Comparison of ENCODE assay signal across 10 mouse cellular contexts in the genomic region with DNA sequence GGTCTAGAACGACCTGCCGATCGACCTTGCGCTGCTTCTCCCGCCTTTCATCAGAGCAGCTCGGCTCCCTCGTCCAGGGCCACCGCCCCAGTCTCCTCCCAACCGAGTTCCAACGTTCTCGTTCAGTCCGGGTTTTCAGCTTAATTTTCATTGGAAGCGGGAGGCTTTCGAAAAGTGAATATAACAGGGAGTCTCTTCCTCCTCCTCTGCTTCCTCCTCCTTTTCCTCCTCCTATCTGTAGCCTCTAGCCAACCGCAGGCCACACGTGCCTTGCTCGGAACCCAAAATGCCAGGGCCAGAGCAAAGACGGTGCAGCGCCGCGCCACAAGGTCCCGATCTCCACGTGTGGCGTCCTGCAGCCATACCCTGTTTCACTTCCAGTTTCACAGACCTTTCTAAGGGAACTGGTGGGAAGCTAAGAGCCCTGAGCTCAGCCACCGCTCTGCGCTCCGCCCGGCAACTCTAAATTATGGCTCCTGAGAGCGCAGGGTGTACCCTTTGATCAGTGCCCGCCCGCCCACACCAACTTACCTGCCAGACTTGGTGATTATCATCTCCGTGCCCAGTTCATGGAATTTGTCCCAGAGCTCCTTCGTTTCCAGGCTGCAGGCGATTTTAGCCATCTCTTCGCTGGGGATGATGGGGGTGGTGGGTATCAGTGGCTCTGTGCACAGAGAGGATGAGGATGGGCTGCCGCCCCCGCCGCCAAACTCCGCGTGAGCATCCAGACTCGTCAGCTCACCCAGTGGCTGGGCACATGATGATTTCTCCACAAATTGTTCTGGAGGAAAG. TPM values are rescaled to one million over a fixed set of nuclear protein-coding genes. Genes with fewer than 3 reads are reported as not detected.
DNase-seq lines count a peak whose midpoint lies in the region; ATAC-seq and TF ChIP-seq lines count a peak whose summit lies in the region.
"Had no signal": no experiment of that assay in that cellular context is flagged by ENCODE, and none has a peak within 500 bp of the region (broad histone marks: within the 10 kb centered on the region; RNA-seq: fewer than 3 reads in every experiment).

No protein-coding gene starts in this region.

- peak overlapping the region; percentile 38 for H3K4me2 ChIP-seq in kidney, postnatal 0 days (ENCODE audit: low read length)
- peak overlapping the region; percentile 17; the same call in 1 of the 2 replicates for H3K4me2 ChIP-seq in forebrain, embryonic 14.5 days (ENCODE audit: low read length)
- H3K4me2 ChIP-seq in intestine, postnatal 0 days (replicated peaks; ENCODE audit: low read depth) = peak overlapping the region; percentile 63

- no peak overlapping the region for H3K9ac ChIP-seq in kidney, postnatal 0 days (ENCODE audit: low read depth, low read length)
- no peak overlapping the region for H3K9ac ChIP-seq in forebrain, embryonic 14.5 days (ENCODE audit: low read length)
- no peak overlapping the region for H3K9ac ChIP-seq in intestine, postnatal 0 days (ENCODE audit: low read depth, low read length)

- H3K9me3 ChIP-seq in kidney, postnatal 0 days (replicated peaks; ENCODE audit: low read length) = no peaks in the 10 kb centered on the region
- H3K9me3 ChIP-seq in forebrain, embryonic 14.5 days (replicated peaks; ENCODE audit: control insufficient read depth, low read length) = no peaks in the 10 kb centered on the region
- no peaks in the 10 kb centered on the region for H3K9me3 ChIP-seq in intestine, postnatal 0 days (ENCODE audit: control insufficient read depth)

- under 1% methylated on average over 41 of the region's 41 CpGs for WGBS in kidney, postnatal 0 days
- under 1% methylated on average over 41 of the region's 41 CpGs for WGBS in forebrain, embryonic 14.5 days
- WGBS in intestine, postnatal 0 days = 2% methylated on average over 41 of the region's 41 CpGs

- peaks cover 83% of the 10 kb centered on the region for H3K27me3 ChIP-seq in kidney, postnatal 0 days (ENCODE audit: insufficient read depth, low read length)
- peaks cover 79% of the 10 kb centered on the region for H3K27me3 ChIP-seq in forebrain, embryonic 14.5 days (replicated peaks; ENCODE audit: control insufficient read depth, insufficient read depth, low read length)
- H3K27me3 ChIP-seq in intestine, postnatal 0 days (replicated peaks; ENCODE audit: control insufficient read depth, insufficient read depth, low read length) = peaks cover 79% of the 10 kb centered on the region

- DNase-seq in kidney, postnatal 0 days (ENCODE audit: low spot score) = no peak
- no peak for DNase-seq in kidney, postnatal 25 days
- DNase-seq in forebrain, embryonic 14.5 days (ENCODE audit: low spot score) = no peak
- DNase-seq in retina, embryonic 14.5 days (ENCODE audit: low spot score) = peak; percentile 48
- DNase-seq in right cerebral cortex, adult 2 months (ENCODE audit: low spot score in 2 of 2) = no peak
- no peak for DNase-seq in gastrocnemius, postnatal 4 days (ENCODE audit: low spot score in 2 of 2)
- DNase-seq in frontal cortex, adult 2 months (ENCODE audit: extremely low spot score in 1 of 2, low spot score in 1 of 2) = no peak

- H3K27ac ChIP-seq in kidney, postnatal 0 days = no peak overlapping the region
- no peak overlapping the region for H3K27ac ChIP-seq in forebrain, embryonic 14.5 days (ENCODE audit: low read depth, low read length)
- H3K27ac ChIP-seq in intestine, postnatal 0 days (ENCODE audit: low read depth, low read length) = no peak overlapping the region
- H3K27ac ChIP-seq: macrophage had no signal

- TF ChIP-seq CTCF in kidney, postnatal 0 days (IDR thresholded peaks at IDR 0.05; ENCODE audit: low read depth) = no peak
- no peak for TF ChIP-seq CTCF in intestine, postnatal 0 days (IDR thresholded peaks at IDR 0.05; ENCODE audit: low read depth)

- ATAC-seq in kidney, postnatal 0 days (replicated peaks; ENCODE audit: low FRiP score, low read depth) = no peak
- ATAC-seq in forebrain, embryonic 14.5 days = 0 out of 2 replicates have a peak, but pooled peaks have one; percentile 26
- ATAC-seq in intestine, postnatal 0 days = peak; percentile 19; the same call in 1 of the 2 replicates
- ATAC-seq: Patski had no signal

- H3K36me3 ChIP-seq in kidney, postnatal 0 days (ENCODE audit: insufficient read depth, low read length) = no peaks in the 10 kb centered on the region
- no peaks in the 10 kb centered on the region for H3K36me3 ChIP-seq in forebrain, embryonic 14.5 days (ENCODE audit: control insufficient read depth, insufficient read depth, low read length)
- H3K36me3 ChIP-seq in intestine, postnatal 0 days (ENCODE audit: control insufficient read depth, insufficient read depth) = no peaks in the 10 kb centered on the region

- peaks cover 5% of the 10 kb centered on the region; the same call in 1 of the 2 replicates for H3K4me1 ChIP-seq in kidney, postnatal 0 days (replicated peaks; ENCODE audit: insufficient read depth, low read length)
- no peaks in the 10 kb centered on the region; the same call in 1 of the 2 replicates for H3K4me1 ChIP-seq in forebrain, embryonic 14.5 days (ENCODE audit: control insufficient read depth, insufficient read depth, low read length)
- no peaks in the 10 kb centered on the region for H3K4me1 ChIP-seq in intestine, postnatal 0 days (replicated peaks; ENCODE audit: control insufficient read depth, insufficient read depth, low read length)

- H3K4me3 ChIP-seq in kidney, postnatal 0 days (replicated peaks; ENCODE audit: low read depth, low read length) = peak overlapping the region; percentile 20
- H3K4me3 ChIP-seq in forebrain, embryonic 14.5 days (ENCODE audit: low read depth, low read length) = no peak overlapping the region
- peak overlapping the region; percentile 38 for H3K4me3 ChIP-seq in intestine, postnatal 0 days (ENCODE audit: low read depth, low read length)

RNA-seq across cellular contexts. Expression of gene Tbx20, which starts 3.8 kb away (rescaled TPM):
- not detected in 2 replicates for polyA plus RNA-seq in kidney, postnatal 0 days (2015; fragmentation: Nextera tagmentation; extraction: Ambion mirVana)
- 0.04 TPM in 1 of 2 replicates, not detected in the other for polyA plus RNA-seq in forebrain, embryonic 14.5 days (2014; fragmentation: Nextera tagmentation; extraction: Ambion mirVana)
- polyA plus RNA-seq in intestine, postnatal 0 days (2015; fragmentation: Nextera tagmentation; extraction: Ambion mirVana) = not detected in 2 replicates
- under 1 TPM in 1 of 2 experiments, not detected in 1; 0.25 TPM for total RNA-seq in gastrocnemius, postnatal 4 days (2021)
- not detected in 2 replicates for polyA plus RNA-seq in frontal cortex, adult 2 months (2012; rRNA removed)
- polyA plus RNA-seq: macrophage had no signal
